Mouse (Mus musculus) cerebellum, adult 2 months (tissue): Measurements from ENCODE around the gene Wipf2. TPM values are rescaled to one million over a fixed set of nuclear protein-coding genes. Genes with fewer than 3 reads are reported as not detected.
"Not testable (repeated sequence)": the region's sequence is repeated elsewhere in the genome, so short reads cannot be mapped to it uniquely, and the experiment has no call there.

ENCODE experiments used
- DNase-seq, 2 experiments: peaks; one replicate each; pipeline ENCODE4 v3.0.0; 2021
- H3K27ac ChIP-seq: fragments of 200-500 bp; 2 replicates; pipeline ENCODE4 v1.5.1; 2012; ENCODE audit warnings: low read length, control low read depth, inconsistent platforms; ENCODE audit not compliant: insufficient read depth
- H3K27me3 ChIP-seq: fragments of 200-500 bp; 2 replicates; pipeline ENCODE4 v1.6.1; 2012; ENCODE audit warnings: inconsistent platforms, mild to moderate bottlenecking, low read length, moderate library complexity; ENCODE audit not compliant: control insufficient read depth, insufficient read depth
- H3K4me1 ChIP-seq: fragments of 200-500 bp; 2 replicates; pipeline ENCODE4 v1.6.1; 2011; ENCODE audit warnings: low read length; ENCODE audit not compliant: control insufficient read depth, insufficient read depth
- H3K4me3 ChIP-seq: fragments of 200-500 bp; replicated peaks from 2 replicates; pipeline ENCODE3; 2011; ENCODE audit warnings: mild to moderate bottlenecking, low read depth, low read length, control low read depth; ENCODE audit not compliant: insufficient read depth
- CTCF ChIP-seq: fragments of 200-500 bp; IDR thresholded peaks from 2 replicates; pipeline ENCODE4 v1.5.1; 2011; ENCODE audit warnings: low read depth, mild to moderate bottlenecking, control low read depth, low read length, moderate library complexity, borderline replicate concordance; ENCODE audit not compliant: insufficient read depth
- POLR2A ChIP-seq: fragments of 200-500 bp; IDR thresholded peaks from 2 replicates; pipeline ENCODE4 v1.6.1; 2011; ENCODE audit warnings: low read length, control low read depth, borderline replicate concordance; ENCODE audit not compliant: insufficient read depth
- WGBS: fragments of 180-500 bp; shearing (Covaris S2); methylation state at CpG from one replicate; pipeline ENCODE4 v1.1.7; 2018; 5-methylcytosine and 5-hydroxymethylcytosine counted together
- polyA plus RNA-seq: library from polyadenylated mRNA; depleted of rRNA; stranded (reverse); fragments of >200 nt; gene quantifications from 2 replicates; pipeline ENCODE4 v1.2.3, GENCODE M21; 2012

The Wipf2 gene
- polyA plus RNA-seq, 1 experiment, result 25.8 TPM

DNA sequence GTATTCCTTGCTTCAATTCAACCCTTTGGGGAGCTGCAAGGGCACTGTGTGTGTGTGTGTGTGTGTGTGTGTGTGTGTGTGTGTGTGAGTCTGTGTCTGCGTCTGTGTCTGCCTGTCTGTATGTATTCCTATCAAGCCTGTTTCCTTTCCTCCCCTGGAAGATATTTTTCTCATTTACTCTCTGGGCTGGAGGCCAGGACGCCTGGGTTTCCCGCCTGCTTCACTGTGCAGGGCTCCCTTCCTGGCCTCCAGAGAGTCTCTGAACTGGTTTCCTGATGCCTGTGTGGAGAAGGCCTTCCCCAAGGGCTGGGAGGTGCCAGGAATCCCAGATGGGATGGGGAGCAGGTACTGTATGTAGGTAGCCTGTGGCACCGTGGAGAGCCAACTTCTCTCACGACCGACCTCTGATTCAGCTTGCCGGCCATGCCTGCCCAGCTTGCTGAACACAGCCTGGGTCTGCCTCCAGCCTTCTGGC, 66.7 kb downstream of the Wipf2 start:
- DNase-seq, result peak; percentile 87 to 93
- H3K4me1 ChIP-seq, result peaks cover 48% of the 10 kb centered on the region
- peak overlapping the region; percentile 78 for H3K27ac ChIP-seq

DNA sequence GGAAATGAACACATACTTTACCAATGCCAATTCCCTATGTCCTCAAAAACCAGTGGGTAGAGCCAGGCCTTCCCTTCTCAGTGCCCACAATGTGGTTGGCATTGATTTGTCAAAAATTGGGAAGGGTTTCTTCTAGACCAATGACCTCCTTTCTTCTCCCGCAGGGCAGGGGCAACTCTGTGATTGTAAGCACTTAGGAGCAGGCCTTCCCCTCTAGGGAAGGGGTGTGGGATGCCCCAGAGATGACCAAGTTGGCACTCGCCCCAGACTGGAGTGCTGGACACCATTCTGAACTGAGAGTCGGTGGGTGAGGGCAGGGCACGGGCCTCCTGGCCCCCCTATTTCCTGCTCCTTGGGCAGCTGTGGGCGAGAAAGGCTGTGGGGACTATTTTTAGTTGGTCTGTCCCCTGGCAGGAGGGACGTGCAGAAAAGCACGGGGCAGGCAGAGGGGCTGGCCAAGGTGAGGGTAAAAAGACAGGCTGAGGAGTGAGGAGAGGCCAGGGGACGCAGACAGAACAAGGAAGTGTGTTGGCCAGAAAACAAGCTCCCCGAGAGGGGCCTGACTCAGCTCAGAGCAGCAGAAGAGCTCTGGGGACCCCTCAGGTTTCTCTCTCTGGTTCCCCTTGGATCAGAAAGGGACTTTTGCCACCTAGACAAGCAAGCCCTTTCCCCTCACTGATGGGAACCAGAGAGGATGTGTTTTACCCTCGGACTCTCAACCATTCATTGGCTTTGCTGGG, 67.5 kb downstream of the Wipf2 start:
- Histone ChIP-seq H3K4me1 (peaks cover 53% of the 10 kb centered on the region), H3K27ac (peak overlapping the region; percentile 78), H3K4me3 (no peak overlapping the region), H3K27me3 (no peaks in the 10 kb centered on the region)
- DNase-seq, result peak; percentile 56 to 61
- 8% methylated on average over 10 of the region's 10 CpGs for WGBS
- TF ChIP-seq CTCF (no peak), POLR2A (no peak)

More for the DNA sequence above, 66.7 kb downstream of the Wipf2 start:
- Histone ChIP-seq H3K4me3 (peak overlapping the region; percentile 87), H3K27me3 (no peaks in the 10 kb centered on the region)
- WGBS, result 6% methylated on average over 7 of the region's 7 CpGs
- TF ChIP-seq POLR2A (no peak), CTCF (no peak)

- DNase-seq, result peak in 1 of 2 experiments; percentile 55
- H3K4me1 ChIP-seq, result peaks cover 60% of the 10 kb centered on the region
- H3K27me3 ChIP-seq, result no peaks in the 10 kb centered on the region
- 19% methylated on average over 7 of the region's 7 CpGs for WGBS
- peak overlapping the region; percentile 78 for H3K27ac ChIP-seq
- no peak for TF ChIP-seq CTCF
- TF ChIP-seq POLR2A, result no peak
- H3K4me3 ChIP-seq, result no peak overlapping the region
Observed at GRCm38 (mm10) chr11:98931513-98932292, 68.3 kb downstream of the Wipf2 start.

- no peaks in the 10 kb centered on the region for H3K27me3 ChIP-seq
- no peak for TF ChIP-seq CTCF
- no peak for TF ChIP-seq POLR2A
- no peak overlapping the region for H3K27ac ChIP-seq
- H3K4me1 ChIP-seq, result peaks cover 64% of the 10 kb centered on the region
- 22% methylated on average over 19 of the region's 19 CpGs for WGBS
- H3K4me3 ChIP-seq, result no peak overlapping the region
- peak in 1 of 2 experiments; percentile 21 for DNase-seq
Observed at GRCm38 (mm10) chr11:98932293-98933091, 69.1 kb downstream of the Wipf2 start.

GRCm38 (mm10) chr11:98933151-98933550, 69.7 kb downstream of the Wipf2 start:
- H3K4me1 ChIP-seq, result peaks cover 64% of the 10 kb centered on the region
- H3K27ac ChIP-seq, result peak overlapping the region; percentile 45; the same call in 1 of the 2 replicates
- WGBS, result 1% methylated on average over 9 of the region's 9 CpGs
- no peak overlapping the region for H3K4me3 ChIP-seq
- peak; percentile 59; the same call in 1 of the 2 replicates for TF ChIP-seq CTCF
- TF ChIP-seq POLR2A, result no peak
- DNase-seq, result peak; percentile 91 to 96
- H3K27me3 ChIP-seq, result no peaks in the 10 kb centered on the region

GRCm38 (mm10) chr11:98933847-98934246, 70.4 kb downstream of the Wipf2 start:
- H3K4me3 ChIP-seq, H3K27me3 ChIP-seq, DNase-seq: not testable (repeated sequence)
- Histone ChIP-seq H3K27ac (0 out of 2 replicates have a peak overlapping the region, but pooled peaks have one; percentile 45), H3K4me1 (peaks cover 71% of the 10 kb centered on the region)
- WGBS, result 84% methylated on average over 2 of the region's 2 CpGs

DNA sequence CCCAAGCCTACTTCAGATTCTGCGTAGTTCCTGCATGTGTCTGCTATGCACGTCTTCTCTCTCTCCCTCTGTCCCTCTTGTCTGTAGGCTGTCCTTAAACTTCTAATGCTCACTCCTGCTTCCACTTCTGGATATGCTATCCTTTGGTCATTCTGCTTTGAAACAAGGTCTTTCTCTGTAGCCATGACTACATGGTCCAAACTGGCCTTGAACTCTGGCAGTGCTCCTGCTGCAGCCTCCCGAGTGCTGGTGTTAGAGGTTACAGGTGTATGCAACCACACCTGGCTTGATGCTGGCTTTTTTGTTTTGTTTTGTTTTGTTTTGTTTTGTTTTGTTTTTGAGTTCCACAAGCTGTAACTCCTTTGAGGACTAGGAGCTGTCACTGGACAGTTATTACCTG, 70.9 kb downstream of the Wipf2 start:
- H3K27me3 ChIP-seq, result no peaks in the 10 kb centered on the region
- no peak for DNase-seq
- H3K4me1 ChIP-seq, result peaks cover 74% of the 10 kb centered on the region
- H3K4me3 ChIP-seq, result no peak overlapping the region
- H3K27ac ChIP-seq, result no peak overlapping the region
- 88% methylated on average over 3 of the region's 3 CpGs for WGBS
- no peak for TF ChIP-seq POLR2A
- no peak for TF ChIP-seq CTCF
